Mouse (Mus musculus) layer of hippocampus, adult 9-10 months (tissue): ENCODE data around the gene Rab25.

Experiments used
- DNase-seq: peaks from one replicate; pipeline ENCODE4 v3.0.0; 2022; ENCODE audit warnings: low spot score

Rab25 gene

DNA sequence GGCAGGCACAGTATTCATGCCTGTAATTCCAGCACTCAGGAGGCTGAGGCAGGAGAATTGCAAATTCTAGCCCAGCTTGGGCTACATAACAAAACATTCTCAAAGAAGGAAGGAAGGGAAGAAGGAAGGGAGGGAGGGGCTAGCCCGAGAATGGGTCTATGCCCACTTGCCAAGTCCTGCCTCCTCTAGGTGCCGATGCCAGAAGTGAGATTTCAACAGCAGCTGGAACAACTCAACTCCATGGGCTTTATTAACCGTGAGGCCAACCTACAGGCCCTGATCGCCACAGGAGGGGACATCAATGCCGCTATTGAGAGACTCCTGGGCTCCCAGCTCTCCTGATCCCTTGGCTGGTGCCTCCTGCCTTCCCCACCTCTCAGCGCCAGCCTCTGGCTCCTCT is 19.8 kb upstream of the Rab25 start:
- no peak for DNase-seq

DNA sequence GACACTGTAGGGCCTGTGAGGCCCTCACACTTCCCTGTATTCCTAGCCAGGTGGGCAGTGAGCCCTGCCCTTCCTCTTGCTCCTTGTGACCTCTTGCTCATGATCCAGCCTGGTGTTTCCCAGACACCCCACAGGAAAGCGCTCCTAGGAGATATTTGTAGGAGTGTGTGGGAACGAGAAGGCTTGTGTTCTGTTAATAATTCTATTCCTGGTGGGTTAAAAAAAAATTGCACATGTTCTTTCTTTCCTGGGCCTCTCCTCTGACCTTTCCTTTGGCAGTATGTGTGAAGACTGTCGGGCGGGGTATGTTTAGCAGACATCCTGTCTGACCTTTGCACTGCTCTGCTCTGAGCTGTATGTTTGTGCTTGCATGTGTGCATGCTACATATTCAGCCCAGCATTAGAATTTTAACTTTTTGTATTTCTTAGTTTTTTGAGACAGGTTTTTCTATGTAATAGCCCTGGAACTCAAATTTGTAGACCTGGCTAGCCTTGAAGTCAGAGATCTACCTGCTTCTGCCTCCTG is 18.5 kb upstream of the Rab25 start:
- no peak for DNase-seq

DNA sequence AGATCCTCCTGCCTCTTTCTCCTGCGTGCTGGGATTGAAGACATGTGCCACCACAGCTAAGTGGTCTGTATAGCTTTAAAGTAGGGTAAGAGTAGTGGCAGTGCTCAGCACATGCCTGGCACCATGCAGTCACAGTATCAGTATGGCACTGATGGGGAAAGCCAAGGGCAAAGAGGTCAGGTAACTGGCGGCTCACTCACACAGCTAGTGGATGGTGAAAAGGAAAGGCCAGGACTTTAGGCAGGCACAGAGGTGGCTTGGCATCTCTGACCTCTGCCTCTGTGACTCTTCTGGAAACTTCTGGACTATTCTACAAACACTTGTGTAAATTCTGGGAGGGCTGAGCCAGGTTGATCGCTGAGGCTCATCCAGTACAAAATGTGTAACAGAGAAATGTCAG is 18.0 kb upstream of the Rab25 start:
- DNase-seq, result no peak

GRCm38 (mm10) chr3:88563966-88564365 is 15.9 kb upstream of the Rab25 start:
- DNase-seq, result no peak

GRCm38 (mm10) chr3:88563442-88563841 is 15.3 kb upstream of the Rab25 start:
- DNase-seq, result no peak

GRCm38 (mm10) chr3:88561989-88562388 is 13.9 kb upstream of the Rab25 start:
- no peak for DNase-seq

- no peak for DNase-seq
Measured at GRCm38 (mm10) chr3:88559596-88559995, 11.5 kb upstream of the Rab25 start.

DNA sequence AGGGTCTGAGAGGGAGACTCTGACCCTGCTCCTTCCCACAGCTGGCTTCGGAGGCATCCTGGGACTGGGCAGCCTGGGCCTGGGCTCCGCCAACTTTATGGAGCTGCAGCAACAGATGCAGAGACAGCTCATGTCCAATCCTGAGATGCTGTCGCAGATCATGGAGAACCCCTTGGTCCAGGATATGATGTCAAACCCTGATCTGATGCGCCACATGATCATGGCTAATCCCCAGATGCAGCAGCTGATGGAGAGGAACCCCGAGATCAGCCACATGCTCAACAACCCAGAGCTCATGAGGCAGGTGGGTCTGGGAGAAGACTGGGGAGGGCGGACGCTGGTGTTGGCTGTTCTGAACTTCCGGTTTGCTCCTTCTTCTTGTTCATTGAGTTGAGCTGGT is 8.5 kb upstream of the Rab25 start:
- no peak for DNase-seq

DNA sequence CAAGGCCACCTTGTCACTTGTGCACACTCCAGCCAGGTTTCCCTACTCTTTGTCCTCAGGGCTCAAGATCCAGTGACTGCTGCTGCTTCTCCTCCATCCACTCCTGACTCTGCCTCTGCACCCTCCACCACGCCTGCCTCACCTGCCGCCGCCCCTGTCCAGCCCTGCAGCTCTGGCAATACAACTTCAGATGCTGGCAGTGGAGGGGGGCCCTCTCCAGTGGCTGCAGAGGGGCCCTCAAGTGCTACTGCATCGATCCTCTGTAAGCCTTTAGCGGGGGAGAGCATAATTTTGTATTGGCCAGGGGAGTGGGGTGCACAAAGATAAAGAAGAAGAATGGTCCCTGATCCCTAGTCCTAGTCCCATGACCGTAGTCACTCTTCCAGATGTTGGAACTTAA is 7.6 kb upstream of the Rab25 start:
- no peak for DNase-seq

- no peak for DNase-seq
Measured at GRCm38 (mm10) chr3:88555069-88555605, 7.0 kb upstream of the Rab25 start.

GRCm38 (mm10) chr3:88553880-88554586 is 5.9 kb upstream of the Rab25 start:
- no peak for DNase-seq

DNA sequence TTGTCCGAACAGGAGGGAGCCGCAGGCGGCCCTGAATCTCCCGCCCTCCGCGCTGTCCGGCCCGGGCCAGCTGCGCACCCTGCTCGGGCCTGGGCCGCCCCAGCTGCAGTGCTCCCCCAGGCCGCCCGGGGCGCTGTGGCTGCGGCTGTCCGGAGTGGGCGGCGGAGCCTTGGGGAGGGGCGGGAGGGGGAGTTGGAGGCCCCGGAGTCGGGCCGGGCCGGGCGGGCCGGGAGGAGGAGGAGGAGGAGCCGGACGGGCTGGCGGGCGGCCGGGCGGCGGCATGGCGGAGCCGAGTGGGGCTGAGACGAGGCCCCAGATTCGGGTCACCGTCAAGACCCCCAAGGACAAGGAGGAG is 5.4 kb upstream of the Rab25 start, which contains the start of gene Ubqln4:
Ubqln4 (plus strand) TSS at position 234 of the 355 bp plus-strand sequence.
- DNase-seq, result peak; percentile 65

DNA sequence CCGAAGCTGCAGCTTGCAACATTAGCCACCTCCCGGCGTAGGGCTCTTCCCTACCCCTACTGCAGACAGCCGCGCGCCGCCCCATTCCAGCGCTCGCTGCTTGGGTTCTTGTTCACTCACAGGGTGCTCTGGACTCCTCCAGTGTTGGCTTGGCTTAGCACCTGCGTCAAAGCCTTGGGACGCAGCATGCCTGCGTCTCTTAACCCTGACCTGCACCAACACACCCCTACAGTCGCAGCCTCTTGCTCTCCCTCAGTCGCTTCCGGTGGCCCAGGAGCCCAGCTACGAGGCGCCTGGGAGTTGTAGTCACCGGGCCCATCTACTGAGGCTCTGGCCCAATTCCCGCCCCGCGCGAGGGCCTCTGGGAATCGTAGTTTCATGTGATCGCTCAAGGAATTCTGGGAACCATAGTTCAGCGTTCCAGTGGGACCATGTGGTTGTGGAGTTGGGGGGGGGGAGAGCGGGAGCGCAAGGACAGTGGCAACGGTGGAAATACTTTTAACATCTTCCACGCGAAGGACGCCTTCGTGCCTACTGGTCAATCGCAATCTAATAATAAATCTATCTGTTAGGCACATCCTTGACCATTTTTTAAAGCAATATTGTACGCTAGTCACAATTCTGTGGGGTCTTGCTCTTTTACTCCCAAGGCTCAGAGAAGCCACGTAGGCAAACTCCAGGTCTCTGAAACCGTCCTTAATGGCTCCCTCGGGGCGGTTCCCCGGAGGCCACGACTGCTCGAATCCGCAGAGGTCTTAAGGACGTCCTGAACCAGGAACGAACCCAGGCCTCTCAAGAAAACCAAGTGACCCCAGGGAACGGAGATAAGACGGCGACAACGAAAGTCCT is 4.8 kb upstream of the Rab25 start, which contains the start of gene Lamtor2:
Lamtor2 (minus strand) TSS at position 399 of the 849 bp plus-strand sequence.
- peak; percentile 95 for DNase-seq

GRCm38 (mm10) chr3:88552082-88552645 is 4.1 kb upstream of the Rab25 start:
- DNase-seq, result no peak

GRCm38 (mm10) chr3:88551586-88551985 is 3.5 kb upstream of the Rab25 start:
- DNase-seq, result no peak

DNA sequence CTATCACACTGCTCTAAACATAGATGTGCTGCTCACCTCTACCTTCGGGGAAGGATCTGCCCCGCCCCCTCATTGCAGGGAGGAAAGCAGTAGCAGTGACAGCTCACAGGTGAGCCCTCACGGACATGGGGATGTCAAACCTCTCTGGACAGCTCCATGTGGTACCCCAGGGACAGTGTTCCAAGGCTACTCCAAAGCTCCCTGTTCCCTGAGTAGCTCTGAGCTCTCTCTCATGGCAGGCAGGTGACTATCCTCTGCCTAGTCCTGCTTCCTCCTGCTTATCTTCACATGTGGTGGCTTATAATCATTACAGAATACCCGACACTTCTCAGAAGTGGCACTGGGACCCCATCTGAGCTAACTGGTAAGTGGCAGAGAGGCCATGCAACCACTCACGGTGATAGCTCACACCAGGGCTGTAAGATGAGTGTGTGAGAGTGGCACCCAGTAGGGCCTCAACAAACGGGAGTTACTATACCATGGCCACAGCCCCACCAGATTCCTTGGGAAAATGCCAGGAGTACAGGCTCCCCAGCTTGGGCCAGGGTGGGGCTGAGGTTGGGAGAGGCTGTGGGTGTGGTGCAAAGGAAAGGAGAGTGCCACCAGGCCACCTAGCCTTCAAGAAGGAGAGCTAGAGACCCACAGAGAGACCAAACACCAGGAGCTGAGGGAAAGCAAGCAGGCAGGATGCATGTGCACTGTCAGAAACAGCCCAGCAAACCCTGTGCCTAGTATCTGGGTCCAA is 1.3 kb downstream of the Rab25 start:
- no peak for DNase-seq

DNA sequence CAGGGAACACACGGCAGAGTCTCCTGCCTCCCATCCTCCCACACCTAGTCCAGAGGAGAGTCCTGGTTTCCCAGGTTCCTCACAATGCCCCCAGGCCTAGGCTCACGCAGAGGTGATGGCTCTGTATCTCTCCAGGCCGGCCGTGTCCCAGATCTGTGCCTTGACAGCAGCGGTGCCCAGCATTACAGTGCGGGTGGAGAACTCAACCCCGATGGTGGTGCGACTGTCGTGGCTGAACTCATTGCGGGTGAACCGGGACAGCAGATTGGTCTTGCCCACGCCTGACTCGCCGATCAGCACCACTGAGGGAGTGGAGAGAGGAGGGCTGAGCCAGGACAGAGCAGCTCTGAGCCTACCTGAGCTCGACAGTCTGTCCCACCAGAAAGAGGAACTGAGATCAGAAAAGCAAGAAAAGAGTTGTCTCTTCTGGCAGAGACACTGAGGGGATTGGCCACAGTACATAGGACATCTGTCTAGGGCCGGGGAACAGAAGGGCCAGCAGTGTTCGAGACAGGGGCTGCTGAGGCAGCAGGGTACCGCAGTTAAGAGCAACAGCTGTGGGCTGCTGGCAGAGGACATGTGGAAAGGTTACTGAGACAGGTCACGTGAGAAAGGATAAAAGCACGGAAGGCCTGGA is 3.0 kb downstream of the Rab25 start:
- no peak for DNase-seq

DNA sequence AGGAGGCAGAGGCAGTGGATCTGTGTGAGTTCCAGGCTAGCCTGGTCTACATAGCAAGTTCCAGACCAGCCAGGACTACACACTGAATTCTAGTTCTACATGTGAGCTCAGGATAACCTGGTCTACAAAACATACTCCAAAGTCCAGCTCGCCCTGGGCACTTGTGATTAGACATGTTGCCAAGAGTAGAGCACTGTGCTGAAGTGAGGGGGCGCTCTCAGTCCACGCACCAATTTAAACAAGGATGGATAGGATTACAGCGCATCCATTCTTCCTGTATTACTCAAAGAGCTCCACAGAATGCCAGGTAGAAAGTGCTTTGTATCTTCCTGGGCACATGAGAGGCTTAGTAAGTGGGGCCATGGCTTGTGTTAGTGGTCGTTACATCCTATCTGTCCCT is 3.6 kb downstream of the Rab25 start:
- no peak for DNase-seq

DNA sequence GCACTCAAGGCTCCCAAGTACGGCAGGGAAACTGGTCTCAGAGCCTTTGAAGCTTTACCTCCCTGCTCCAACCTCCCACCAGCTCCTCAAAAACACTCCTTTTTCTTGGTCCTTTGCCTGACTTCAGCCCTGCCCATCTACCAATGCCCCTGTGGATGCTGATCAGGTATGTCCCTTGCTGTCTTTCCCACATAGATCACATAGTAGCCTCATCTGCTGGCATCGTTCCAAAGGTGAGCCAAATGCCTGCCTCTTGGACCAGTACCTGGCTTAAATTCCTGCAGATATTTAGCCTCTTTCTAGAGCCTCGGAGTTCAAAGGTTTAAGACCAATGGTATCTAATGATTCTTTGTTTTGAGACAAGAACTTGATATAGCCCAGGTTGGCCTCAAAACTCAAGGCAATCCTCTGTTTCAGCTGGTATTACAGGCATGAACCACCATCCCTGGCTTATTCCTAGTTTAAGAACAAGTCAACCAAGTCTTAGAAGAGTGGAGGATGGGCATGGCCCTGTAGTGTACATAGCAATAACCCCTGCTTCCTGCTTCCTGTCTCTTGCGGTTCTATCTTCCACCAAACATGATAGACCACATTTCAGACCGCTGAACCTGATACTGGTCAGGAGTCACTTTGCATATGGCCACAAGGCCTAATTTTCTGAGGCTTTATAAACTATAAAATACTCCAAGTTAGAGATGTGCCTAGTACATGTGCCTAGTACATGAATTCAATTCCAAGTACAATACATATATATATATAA is 4.3 kb downstream of the Rab25 start:
- DNase-seq, result no peak

GRCm38 (mm10) chr3:88543174-88543573 is 4.9 kb downstream of the Rab25 start:
- DNase-seq, result no peak

DNA sequence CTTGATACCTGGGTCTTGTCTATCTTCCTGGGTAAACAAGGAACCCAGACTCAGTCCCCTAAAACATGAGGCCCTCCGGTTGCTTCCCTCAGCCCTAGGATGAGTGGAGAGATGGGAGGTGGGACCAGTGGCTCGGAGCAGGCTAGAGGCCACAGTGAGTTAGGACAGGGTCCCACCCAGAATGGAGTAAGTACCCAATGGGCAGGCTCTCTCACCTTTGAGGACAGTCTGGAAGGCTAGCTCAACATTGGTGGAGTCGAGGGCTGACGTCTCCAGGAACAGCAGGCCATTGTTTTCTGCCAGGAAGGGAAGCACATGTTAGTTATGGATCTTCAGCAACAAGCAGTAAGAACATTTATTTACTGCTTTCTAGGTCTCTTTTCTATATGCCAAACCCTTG is 5.6 kb downstream of the Rab25 start:
- DNase-seq, result no peak
